Mouse (Mus musculus) cerebellum, postnatal 4 days (tissue): ENCODE measurements at regions not wholly inside any gene's neighbourhood (a gene's known extent, or its start where the extent isn't known, plus 50 kb on each side); places are given as distances from the start of the nearest gene placed in this dataset.
"Not testable (repeated sequence)": the region's sequence is repeated elsewhere in the genome, so short reads cannot be mapped to it uniquely, and the experiment has no call there.

Experiments used
- DNase-seq, 2 experiments: peaks; one replicate each; pipeline ENCODE4 v3.0.0; 2022; ENCODE audit warnings: low spot score in 2 of 2, mixed read lengths in 1 of 2

DNA sequence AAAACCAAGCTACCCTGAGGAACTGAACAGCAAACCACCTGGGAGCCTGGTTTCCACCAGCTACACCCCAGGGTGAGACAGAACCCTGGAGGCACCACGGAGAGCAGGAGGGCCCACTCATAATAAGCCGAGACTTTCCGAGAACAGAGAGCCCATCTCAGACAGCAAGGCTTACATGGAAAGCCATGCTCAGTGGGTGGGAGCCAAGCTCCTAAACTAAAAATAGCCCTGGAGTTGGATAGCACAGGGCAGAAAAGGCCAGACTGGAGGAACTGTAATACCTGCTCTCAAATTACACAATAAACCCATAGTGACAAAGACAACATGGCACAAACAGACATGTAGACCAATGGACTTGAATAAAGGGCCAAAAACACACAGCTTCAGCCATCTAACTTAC, 69.9 kb downstream of the Fbxo4 start:
- no peak for DNase-seq

DNA sequence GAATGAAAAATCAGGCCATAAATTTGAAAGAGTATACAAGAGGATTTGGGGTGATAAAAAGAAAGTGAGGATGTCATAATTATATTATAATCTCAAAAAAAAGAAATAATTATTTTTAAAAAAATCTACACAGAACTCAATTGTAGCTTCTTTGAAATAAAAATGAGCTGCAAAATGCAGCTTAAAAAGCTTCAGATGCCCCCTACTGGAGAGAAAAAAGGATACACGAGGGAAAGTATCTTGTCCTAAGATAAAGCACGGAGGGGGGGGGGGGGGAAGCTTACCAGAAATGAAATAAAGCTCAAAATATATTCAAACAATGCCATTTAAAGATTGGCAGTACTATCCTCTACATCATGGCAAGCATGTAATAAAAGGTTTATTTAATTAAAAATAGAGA, 70.7 kb downstream of the Fbxo4 start:
- no peak for DNase-seq

GRCm38 (mm10) chr15:3905548-3905947, 73.8 kb downstream of the Fbxo4 start:
- no peak for DNase-seq

- no peak for DNase-seq
Measured at GRCm38 (mm10) chr15:3878429-3878828, 100.9 kb downstream of the Fbxo4 start.

- no peak for DNase-seq
Measured at GRCm38 (mm10) chr15:3877506-3877905, 101.9 kb downstream of the Fbxo4 start.

DNA sequence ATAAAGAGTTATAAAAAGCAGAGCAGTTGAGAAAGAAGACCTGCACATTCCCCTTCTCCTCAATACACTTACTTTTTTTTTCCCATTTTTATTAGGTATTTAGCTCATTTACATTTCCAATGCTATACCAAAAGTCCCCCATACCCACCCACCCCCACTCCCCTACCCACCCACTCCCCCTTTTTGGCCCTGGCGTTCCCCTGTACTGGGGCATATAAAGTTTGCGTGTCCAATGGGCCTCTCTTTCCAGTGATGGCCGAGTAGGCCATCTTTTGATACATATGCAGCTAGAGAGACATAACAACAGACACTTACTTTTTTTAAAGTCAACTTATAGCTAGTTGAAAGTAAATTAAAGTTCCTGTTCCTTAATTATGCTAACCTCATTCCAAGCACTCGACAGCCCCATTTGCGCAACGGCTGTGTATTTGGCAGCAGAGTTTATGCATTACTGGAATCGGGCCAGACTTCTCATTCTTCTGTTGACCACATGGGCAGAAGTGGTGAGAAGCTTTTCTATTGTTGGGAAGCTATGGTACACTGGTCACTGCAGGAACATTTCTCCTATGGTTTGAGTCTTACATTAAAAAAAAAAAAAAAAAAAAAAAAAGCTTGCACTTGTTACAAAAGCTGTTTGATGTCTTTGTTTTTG, 104.0 kb downstream of the Fbxo4 start:
- peak in 1 of 2 experiments; percentile 21 for DNase-seq

DNA sequence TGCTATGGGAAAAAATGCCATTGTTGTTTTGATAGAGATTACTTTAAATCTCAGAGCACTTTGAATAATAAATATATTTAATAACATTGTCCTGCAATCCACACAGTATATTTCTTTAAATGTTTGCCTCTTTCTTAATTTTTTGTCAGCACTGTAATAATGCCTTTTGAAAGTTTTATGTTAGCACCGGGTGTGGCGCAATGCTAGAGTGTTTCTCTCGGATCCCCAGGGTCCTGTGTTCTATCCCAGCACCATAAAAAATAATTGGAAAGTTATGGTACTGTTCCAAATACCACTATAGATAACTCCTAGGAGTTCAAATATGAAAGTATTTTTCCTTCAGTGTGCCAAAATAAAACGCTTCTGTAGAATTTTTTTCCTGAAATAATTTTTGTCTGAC, 147.6 kb downstream of the Fbxo4 start:
- DNase-seq, result no peak

- no peak for DNase-seq
Measured at GRCm38 (mm10) chr15:3805430-3805829, 173.9 kb downstream of the Fbxo4 start.

DNA sequence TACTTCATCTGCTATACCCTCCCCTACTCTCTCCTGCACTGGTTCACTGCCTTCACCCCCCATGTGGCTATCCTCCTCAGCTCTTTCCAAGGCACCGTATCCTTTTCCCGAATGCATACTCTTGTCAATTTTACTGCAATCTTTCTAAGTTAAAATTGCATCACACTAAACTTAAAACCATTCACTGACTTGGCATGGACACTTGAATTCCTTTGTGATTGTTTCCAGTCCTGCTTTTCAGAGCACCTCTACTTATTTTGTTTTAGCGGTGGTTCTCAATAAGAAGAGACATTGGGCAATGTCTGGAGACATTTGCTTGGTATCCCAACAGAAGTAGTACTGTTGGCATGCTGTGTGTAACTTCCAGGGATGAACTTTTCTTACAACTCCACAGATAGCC, 192.6 kb upstream of the Ghr start:
- DNase-seq, result no peak

GRCm38 (mm10) chr15:3772228-3772789, 189.0 kb upstream of the Ghr start:
- DNase-seq, result no peak

DNA sequence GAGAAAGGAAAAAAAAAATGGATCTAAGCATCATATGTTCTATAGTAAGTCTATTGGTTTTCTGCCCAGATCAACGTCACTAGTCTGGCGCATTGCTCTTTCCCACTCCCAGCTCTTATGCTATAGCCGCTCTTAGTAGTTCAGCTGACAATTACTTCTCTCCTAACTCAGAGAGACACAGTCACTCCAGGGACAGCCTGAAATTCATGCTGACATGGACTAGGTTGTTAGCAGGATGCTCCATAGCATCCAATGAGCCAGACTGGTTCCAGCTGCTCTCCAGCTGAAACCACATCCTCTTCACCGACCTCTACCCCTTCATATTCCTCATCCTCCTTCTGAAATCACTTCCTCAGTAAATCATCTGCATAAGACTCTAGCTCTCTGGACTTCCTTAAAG, 187.0 kb upstream of the Ghr start:
- no peak for DNase-seq

DNA sequence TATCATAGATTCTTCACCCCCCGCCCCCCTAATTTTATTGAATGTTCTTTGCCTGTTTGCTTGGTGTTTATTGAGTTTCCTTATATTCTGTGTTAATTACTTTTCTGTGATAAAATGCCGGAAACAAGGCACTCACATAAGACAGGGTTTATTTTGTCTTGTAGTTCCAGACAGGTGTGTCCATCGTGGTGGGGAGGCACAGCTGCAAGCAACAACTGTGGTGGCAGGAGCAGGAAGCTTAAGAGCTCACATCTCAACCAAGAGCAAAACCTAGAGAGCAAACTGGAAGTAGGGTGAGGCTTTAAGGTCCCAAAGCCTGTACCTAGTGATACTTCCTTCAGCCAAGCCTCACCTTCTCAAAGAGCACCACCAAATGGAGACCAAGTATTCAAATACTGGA, 181.4 kb upstream of the Ghr start:
- no peak for DNase-seq

GRCm38 (mm10) chr15:3760396-3760795, 177.1 kb upstream of the Ghr start:
- DNase-seq, result no peak

- no peak for DNase-seq
Measured at GRCm38 (mm10) chr15:3755636-3756035, 172.3 kb upstream of the Ghr start.

GRCm38 (mm10) chr15:3748072-3748471, 164.8 kb upstream of the Ghr start:
- not testable (repeated sequence) for DNase-seq

GRCm38 (mm10) chr15:3743168-3743814, 160.0 kb upstream of the Ghr start:
- no peak for DNase-seq

- no peak for DNase-seq
Measured at GRCm38 (mm10) chr15:3742191-3742590, 158.9 kb upstream of the Ghr start.

DNA sequence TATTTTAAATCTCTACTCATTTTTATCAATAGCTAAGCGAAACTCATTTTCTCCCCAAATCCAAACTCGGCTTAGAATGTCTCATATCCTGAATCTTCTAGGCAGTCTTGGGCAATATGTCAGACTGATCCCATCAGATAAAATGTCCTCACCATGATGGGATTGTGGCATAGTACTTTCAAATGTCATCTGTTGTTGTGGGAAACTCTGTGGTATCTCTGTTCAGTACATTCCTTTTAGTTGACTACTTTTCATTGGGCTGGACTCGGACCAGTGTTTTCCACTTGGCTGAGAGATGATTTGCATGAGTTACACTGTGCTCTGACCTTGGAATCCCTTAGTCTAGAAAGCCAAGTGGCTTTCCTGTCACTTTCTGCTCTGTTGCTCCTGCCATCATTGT, 141.9 kb upstream of the Ghr start:
- DNase-seq, result no peak

DNA sequence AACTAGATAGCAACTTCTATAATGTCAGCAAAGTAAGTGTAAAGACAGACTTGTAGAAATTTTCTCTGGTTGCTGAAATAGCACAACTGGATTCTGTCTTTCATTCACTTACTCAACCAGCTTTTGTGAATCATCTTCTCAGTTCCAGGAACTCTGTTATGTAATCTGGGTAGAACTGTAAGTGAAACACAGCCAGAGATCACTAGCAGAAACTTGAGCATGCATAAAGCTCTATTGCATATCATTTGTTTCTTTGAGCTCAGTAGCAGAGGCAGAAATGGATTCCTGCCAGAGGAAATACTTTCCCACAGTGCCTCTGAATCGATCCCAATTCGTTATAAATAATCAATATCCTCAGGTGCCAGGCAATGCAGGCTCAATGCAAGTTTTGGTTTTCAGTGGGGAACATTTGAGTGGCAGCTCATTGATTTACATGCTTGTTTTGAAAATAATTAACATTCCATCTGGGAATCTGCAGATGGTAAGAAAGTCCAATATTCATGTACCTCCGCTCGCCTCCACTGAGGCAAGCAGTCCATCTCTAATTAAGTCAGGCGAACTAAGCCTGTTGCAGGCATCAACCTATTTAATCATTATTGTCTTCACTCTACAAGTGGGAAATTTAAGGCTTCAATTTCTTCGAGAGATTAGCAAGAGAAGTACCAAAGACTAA, 137.5 kb upstream of the Ghr start:
- DNase-seq, result no peak

DNA sequence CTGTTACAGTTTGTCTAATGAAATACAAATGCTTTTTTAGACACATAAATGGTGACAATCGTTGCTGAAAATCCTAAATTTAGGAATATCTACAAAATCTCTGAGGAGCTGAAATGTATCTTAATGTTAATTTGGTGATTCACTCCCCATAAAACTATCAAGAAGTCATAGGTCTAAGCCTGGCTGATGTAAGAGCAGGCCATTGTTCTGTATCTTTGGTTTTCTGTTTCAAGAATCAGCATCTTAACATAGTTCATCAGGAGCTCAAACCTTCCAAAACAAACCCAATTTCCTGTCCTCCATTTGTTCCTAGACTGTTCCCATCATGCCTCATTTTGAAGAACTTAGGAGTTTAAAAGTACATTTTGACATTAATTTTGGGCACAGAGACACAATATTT, 128.5 kb upstream of the Ghr start:
- no peak for DNase-seq

DNA sequence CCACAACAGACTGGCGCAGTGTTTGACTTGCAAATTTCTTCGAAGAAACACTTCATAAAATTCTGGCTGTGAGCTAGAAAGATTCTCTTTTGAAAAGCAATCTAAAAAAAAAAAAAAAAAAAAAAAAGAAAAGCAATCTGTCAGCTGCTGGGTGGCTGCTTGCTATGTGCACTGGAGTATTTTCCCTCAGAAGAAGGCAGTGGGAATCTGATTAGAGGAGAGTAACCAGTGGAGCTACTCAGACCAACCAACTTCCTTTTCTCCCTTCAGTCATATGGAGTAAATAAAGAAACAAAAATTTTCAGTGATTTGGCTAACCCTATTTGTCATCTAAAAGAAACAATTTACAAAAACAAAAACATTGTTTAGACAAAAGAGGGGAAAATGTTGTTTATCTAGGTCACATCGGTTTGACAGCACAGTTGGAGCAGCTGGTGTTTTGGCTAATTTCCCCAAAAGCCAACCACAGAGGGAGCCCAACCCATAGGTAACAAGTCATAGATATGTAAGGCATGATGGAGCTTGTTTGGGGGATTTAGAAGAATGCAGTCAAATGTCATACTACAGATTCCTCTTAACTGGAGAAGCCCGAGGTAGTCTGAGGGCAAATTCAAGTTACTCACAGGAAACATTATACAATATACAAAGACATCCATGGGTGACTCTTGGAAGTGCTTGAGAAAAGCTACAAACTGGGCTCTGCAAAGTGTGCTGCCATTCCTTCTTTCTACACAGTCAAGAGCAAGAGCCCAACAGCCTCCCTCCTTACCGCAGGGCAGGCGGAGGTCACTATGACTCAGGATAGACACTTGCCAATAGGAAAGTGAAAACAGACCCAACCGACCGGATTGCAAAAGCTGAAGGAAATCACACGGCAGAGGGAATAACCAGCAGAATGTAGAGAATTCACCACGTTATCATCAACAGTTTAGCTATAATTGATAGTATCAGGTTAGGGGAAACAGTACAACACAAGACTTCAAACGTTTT, 124.1 kb upstream of the Ghr start:
- no peak for DNase-seq
